Mouse (Mus musculus): ENCODE measurements around the gene Larp4.

The Larp4 gene

DNA sequence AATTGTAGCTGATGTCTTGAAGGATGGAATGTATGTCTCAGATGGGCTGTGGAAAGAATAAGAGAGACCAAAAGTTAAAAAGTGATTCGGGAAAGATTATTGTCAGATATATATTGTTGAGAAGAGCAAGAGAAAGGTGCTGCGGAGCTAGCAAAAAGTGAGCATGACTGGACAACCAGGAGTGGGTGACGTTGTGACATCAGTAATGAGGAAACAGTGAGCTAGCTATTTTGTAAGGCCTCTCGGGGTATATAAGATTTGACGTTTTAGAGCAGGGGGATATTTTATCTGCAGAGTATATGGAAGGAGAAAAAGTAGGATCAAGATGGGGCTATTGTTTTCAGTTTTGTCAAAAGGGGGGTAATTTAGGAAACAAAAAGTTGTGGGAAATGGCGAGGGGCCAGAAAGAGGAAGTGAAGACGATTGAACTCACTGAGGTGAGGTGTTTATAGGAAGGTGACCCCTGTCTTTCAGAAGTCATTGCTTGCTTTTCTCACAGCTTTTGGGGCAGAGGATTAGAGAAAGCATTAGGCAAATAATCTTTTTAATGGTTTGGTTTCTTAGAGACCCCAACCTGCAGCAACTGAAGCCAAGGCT, 34.9 kb downstream of the Larp4 start:
- DNase-seq (ENCODE audit: low read depth, low spot score) = no peak

DNA sequence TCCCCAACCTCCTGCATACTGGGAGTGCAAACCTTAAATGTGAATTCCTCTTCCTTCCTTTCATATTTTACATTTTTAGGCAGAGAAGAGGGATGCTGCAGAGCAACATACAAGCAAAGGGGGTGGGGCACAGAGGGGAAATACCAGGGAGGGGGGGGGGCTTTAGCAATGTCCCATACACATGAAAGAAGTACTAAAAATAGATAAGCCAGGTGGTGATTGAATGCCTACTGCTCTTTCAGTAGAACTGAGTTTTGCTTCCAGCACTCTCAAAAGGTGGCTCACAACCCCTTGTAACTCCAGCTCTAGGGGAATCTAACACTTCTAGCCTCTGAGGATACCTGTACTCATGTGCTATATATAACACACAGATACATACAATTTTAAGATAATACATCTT, 36.3 kb downstream of the Larp4 start:
- DNase-seq (ENCODE audit: low read depth, low spot score) = no peak

DNA sequence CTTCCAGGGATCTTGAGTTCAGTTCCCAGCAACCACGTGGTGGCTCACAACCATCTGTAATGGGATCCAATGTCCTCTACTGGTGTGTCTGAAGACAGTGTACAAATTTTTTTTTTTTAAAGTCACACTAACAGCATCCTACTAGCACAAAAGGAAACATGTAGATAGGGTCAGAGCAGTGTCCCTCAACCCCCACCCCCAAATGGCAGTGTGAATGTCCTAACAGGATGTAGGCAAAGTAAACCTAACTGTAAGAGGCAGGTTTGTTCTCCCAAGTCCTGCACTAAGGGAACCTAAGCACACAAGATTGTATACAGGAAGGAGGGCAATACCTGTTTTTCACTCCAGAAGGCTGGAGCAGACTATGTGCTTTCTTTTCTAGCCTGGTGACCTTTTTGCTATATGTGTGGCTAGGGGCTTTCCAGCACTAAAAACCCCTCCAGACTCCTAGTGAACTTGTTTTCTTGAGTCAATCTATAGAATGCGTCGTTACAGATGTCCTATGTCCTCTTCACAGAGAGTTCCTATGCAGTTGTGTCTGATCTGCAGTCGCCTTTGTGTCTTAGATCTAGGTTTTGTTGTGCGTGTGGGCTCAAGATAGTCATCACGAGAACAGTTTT, 48.5 kb downstream of the Larp4 start:
- no peak for DNase-seq (ENCODE audit: low read depth, low spot score)

DNA sequence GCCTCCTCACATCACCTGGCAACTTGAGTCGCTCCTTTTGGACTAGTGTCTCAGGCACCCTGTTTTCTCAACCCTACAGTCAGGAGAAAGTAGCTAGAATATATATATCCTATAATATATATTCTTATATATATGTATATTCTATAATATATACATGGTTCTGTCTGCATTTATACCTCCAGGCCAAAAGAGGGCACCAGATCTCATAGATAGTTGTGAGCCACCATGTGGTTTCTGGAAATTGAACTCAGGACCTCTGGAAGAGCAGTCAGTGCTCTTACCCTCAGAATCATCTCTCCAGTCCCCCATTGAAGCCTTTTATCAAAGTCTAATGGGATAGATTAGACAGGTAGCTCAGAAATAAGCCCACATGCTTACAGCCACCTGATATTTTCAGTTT, 51.3 kb downstream of the Larp4 start:
- DNase-seq (ENCODE audit: low read depth, low spot score) = no peak

DNA sequence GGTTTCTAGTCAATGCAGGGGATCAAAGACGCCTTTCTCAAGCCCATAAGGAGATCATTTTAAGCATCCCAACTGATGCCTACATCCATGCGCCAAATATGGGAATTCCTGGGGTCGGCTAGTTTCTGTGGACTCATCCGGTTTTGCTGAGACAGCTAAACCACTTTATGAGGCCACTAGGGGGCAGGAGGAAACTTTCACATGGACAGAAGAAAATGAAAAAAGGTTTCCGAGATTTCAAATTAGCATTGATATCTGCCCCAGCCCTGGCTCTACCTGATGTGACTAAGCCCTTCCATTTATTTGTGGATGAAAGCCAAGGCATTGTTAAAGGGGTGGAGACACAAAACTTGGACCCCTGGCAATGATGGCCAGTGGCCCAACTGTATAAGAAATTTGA, 53.1 kb downstream of the Larp4 start:
- peak; percentile 87 for DNase-seq (ENCODE audit: low read depth, low spot score)

DNA sequence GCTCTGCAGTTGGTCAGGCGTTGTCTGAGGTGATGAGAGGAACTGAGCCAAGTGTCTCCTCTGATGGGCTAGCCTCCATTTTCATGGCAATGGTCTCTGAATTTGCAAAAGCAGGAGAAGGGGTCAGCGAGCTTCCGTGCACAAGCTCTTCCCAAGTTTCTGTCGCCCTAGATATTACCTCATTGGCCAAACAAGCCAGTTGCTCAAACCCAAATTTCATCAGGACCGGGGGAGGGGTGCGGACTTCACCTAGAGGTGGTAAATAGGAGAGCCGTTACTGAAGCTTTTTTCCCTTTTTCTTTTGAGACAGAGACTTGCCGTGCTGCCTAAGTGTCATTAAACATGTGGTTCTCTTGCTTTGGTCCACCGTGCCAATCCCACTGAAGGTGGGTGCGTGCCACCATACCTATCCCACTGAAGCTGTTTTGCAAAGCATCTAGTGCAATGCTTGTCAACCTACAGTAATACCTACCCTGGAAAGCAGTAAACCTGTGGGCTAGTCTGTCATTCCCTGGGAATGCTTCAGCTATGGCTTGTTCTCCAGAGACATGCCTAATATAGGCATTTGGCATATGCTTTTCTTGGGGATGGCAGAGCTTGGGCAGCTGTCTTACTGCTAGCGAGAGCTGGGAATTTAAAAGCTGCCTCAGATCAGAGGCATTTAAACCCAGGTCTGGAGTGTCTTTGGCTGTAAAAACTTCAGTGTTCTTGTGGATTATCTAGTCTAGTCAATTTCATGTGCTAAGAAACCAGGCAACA, 55.4 kb downstream of the Larp4 start:
- DNase-seq (ENCODE audit: low read depth, low spot score) = no peak

DNA sequence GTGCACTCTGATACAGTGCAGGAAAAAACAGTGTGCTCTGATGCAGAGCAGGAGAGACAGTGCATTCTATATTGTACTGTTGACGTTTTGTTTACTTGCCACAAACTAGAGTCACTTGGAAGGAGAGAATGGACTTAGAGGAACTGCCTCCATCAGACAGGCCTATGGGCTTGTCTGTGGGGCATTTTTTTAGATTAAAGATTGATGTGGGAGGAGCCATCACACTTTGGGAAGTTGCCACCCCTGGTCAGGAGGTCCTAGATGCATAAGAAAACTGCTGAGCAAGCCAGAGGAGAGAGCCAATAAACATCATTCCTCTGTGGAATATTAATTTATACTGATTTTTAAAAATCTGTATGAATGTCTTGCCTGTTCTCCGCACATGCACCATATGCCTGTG, 58.3 kb downstream of the Larp4 start:
- no peak for DNase-seq (ENCODE audit: low read depth, low spot score)

DNA sequence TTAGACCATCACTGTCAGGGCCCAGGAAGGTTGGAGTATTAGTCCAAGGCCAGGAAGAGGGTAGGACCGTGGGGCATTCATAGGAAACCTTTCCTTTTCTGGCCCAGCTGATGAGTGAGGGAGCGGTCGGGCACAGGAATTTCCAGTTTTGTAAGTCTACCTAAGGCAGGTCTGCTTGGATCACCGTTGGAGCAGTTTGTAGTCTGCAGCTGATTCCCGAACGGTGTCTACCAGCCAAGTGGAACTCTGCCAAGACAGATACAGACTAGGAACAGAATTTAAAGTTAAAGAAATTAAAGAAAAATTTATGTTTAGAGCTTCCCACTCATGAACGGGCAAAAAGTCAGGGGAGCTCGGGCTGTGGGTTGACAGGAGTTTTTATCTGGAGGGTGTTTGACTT, 59.6 kb downstream of the Larp4 start:
- no peak for DNase-seq (ENCODE audit: low read depth, low spot score)

DNA sequence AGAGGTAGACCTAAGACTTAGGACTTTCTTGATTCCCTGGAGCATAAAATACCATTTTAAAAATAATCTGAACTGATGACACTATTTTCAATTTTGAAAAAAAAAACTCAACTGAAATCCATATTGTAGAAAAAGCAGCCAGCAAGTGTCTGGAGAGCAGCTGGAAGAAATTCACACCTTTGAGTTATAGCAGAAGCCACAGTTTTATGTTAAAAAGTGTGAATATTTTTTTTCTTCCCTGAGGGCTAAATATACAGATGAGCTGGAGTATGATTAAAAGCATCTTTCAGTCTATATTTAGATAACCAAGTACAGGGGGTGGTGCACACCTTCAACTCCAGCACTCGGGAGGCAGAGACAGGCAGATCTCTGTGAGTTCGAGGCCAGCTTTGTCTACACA, 60.0 kb downstream of the Larp4 start:
- DNase-seq (ENCODE audit: low read depth, low spot score) = no peak

DNA sequence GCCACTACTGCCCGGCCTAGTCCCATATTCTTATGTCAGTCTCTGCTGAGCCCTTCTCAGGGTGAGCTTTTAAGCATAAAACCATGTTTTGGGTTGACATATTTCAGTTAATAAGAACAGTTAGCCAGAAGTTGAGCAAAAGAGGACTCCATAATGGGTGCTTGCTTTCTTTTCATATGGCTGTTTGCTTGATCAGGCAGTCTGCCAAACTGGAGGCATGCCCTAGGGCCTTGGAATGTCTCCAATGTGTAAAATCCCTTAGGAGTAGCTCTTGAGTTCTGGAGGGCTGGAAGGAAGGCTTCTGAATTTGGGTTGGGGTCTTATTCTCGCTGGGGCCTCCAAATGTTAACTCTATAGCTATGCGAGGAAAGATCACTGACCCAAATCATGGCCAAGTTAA, 62.7 kb downstream of the Larp4 start:
- DNase-seq (ENCODE audit: low read depth, low spot score) = peak; percentile 45

DNA sequence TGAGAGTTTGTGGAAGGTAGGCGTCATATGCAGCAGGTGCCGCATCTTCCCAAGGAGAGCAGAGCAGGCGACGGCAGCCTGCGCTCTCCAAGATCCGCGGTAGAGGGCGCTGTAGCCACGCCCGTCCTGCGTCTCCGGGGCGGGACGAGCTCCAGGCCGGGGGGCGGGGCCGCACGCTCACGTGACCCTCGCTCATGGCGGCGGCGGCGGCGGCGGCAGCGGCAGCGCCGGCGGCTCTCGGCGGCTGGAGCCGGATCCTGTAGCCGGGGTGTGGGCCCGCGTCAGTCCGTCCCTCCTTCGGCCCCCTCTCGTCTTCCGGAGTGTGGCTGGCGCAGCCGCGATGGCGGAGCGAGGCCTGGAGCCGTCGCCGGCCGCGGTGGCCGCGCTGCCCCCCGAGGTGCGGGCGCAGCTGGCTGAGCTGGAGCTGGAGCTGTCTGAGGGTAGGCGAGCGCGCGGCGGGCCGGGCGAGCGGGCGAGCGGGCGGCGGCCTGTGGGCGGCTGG, 68.7 kb downstream of the Larp4 start, which contains the start of gene Dip2b:
Dip2b (plus strand) TSS at position 195 of the 502 bp plus-strand sequence.
- DNase-seq (ENCODE audit: low read depth, low spot score) = peak; percentile 92

DNA sequence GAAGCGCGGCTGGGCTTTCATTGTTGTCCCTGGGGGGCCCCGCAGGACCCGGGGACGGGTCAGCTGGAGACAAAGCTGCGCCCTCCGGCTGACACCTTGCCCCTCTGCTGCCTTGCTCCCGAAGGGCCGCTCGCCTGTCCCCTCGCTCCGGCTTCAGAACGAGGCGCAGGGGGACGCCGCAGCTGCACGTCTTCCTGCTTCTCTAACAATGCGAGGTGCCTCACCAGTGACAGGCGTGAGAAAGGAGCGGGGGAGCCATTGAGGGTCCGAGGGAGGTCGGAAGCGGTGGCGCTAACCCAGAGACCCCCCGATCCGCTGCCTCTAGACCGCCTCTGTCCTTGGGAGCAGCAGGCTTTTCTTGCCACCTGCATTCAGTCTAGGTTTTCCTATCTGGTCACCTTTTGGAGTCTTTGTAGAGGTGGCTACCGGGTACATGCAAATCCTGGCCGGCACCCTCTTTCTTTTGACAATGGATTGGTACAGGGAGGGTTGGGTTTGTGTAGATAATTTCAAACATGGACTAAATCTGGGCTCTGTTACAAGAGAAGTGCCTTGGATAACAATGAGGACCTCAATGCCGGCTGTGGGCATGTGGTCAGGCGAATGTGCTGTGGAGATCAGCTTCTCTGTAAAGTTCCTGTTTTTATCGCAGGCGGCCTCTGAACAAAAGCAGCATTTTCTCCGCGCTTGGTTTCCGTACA, 69.3 kb downstream of the Larp4 start:
- peak; percentile 63 for DNase-seq (ENCODE audit: low read depth, low spot score)

DNA sequence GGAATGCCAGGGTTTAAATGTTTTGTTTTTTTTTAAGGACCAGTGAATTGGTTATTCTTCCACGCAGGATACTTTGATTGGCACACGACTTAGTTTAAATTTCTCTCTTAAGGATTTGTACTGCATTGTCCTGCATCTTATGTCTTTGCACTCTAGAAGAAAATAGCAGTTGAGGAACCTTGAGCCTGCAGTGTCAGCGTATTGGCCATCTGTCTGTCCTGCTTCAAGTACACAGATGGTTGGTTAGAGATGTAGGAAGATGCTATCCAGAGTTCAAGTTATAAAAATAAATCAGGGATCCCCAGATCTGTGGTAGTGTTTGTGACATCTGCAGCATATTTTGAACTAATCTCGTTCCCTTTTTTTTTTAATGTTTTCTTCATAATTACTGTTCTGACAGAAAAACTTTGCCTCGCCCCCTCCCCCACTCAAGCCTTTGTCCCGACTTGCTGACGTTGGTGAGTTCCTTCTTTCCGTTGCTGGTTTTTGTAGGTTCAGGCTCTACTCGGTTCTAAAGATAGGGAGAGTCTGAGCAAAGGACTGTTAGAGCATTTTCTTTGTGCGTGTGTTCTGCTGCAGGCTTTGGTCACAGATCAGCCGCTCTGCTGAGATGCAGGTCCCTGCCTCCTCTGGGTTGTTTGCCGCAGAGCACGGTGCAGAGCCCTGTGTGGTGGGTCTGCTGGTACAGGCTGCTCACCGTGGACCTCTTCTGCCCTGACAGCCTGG, 70.8 kb downstream of the Larp4 start:
- no peak for DNase-seq (ENCODE audit: low read depth, low spot score)

DNA sequence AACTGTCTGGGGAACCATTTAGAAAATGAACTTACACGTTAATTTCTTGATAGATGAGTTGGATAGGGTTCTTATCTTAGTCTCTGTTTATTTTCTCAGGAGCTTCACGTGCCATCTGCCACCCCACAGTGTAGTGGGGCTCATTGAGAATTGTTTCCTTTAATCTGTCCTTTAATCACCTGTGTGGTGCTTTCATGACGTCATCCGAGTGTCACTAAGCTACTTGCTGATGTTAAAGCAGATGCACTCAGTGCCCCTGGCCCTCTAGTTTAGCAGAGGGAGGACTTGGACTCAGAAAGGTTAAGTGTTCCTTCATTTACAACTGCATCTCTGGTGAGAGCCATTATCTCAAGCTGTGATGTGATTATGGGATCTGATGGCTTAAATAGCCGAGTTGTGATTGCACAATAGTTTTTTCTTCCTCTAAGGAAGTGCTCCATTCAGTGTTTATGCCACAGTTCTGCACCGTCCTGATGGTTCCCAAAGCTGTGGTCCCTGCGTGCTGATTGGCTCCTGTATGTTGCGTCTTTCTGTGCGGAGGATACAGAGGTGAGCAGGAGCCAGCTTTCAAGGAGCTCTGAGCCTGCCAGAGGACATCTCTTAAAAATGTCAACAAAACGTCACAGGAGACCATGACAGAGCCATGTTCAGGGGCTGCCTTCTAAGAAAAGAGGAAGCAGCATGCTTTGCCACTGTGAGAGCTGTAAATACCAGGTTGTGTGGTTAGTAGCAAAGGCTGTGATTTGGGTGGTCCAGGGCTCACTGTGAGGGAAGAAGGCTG, 71.6 kb downstream of the Larp4 start:
- no peak for DNase-seq (ENCODE audit: low read depth, low spot score)

DNA sequence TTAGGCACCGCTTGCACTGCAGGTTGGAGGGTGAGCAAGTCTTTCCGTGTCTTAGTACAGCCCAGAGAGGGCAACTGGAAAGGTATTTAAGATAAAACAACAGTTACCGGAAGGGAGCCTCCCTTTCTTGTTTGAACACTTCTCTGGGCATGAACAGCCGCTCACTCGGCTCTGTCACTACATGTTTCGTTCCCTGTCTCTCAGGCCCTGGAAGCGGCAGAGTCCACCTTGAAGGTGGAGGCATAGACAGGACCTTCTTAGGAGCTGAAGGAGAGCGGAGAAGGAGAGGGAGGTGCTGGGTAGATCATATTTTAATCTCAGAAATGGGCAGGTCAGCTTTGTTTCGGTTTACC, 72.2 kb downstream of the Larp4 start:
- no peak for DNase-seq (ENCODE audit: low read depth, low spot score)

DNA sequence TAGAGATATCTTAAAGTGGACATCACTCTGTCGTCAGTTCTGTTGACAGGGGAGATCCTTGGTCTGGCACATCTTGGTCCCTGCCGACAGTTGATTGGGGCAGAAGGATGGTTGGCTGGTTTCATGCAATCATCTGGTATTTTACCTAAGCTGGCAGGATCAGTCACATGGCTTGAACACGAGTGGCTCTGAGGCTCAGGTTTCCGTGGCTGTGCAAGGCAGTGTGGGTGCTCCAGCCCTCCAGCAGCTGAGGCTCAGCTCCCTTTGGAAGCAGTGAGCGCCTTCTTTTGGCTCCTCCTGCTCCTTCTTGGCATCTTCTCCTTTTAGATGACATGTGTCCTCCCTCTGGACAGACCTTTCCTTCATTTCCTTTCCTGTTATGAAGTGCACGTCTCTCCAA, 75.7 kb downstream of the Larp4 start:
- DNase-seq (ENCODE audit: low read depth, low spot score) = peak; percentile 26

DNA sequence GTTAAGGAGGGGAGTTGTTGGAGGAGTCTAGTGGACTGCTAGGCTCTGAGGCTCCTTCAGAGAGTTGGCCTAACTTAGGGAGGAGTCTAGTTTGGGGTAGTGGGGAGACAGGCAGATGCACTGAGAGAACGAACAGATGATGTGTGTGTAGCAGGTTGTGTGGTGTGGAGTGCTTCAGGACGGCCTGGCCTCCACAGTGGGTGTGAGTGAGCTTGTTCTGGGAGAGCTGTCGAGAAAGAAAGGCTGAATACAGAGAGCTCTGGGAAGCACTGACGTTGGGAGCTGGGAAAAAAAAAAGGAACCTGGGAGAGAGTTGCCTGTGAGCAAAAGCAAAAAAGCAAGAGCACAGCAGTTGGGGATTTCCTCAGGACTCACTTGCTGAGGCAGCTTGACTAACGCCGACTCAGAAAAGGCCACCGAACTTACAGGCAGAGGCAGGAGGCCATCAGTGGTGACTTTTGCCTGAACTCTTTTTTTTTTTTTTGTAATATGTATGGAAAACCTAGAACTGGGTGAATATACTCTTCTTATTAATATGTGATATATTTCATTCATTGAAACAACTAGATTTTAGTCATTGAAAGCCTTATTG, 79.7 kb downstream of the Larp4 start:
- peak; percentile 35 for DNase-seq (ENCODE audit: low read depth, low spot score)

DNA sequence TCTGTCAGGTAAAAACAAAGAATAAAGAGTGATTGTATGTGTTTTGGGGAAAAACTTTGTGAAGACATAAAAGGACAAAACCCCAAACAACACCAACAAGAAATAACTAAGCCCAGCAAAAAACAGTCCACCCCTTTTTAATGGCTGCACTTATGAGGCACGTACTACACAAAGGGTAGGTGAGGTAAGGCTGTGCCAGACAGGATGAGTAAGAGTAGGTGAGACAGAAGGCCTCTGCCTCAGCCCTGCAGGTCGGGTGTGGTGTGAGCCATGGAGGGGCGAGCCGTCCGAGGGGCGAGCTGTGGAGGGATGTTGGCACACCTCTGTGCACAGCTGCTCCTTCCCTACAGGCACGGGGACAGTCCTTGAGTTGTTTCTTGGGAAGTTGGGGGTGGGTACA, 81.1 kb downstream of the Larp4 start:
- no peak for DNase-seq (ENCODE audit: low read depth, low spot score)

DNA sequence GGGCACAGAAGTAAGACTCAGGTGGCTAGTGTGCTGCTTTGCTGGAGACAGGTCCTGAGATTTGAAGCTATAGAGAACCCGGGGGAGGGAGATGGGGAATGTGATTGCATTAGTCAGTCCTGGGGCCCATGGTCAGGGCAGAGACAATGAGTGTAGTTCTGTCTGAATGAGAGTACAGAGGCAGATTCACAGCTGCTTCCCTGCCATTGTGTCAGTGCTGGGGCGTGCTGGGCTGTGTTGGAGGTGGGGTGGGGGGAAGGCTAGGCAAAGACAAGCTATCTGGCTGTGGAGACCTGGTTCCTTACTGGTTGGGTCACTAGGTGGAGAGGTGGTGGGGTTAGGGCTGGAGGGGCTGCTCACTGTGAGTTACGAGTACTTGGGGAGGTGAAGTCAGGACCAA, 82.9 kb downstream of the Larp4 start:
- DNase-seq (ENCODE audit: low read depth, low spot score) = peak; percentile 25

DNA sequence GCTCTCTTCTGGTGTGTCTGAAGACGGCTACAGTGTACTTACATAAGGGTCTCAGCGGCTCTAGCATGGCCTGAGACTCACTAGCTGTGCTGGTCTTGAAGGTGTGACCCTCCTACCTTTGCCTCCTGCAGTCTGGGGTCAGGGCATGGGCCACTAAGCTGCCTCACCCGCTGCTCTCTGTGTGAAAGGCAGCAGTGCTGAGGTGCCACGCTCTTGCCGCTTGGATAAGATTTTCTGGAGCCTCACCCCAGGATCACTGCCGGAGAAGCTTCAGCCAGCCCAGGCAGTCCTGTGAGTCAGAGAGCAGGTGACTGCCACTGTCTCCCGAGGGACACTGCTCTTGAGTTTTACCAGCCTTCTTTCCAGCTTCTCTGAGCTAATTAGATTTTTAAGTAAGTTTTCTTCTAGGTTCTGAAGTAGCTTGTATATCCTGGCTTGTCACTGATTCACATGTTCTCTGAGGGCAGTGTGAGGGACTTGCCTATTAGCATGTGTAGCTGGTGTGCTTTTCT, 86.6 kb downstream of the Larp4 start:
- peak; percentile 60 for DNase-seq (ENCODE audit: low read depth, low spot score)

Measured in 3T3-L1 (cell line).